Mouse (Mus musculus) adrenal gland, postnatal 0 days (tissue): ENCODE measurements around the gene Rinl. TPM values are rescaled to one million over a fixed set of nuclear protein-coding genes. Genes with fewer than 3 reads are reported as not detected.

Experiments used
- polyA plus RNA-seq: library from polyadenylated mRNA; unstranded; fragments of >200 nt; fragmentation: Nextera tagmentation; extraction: Ambion mirVana; gene quantifications from 2 replicates; pipeline ENCODE4 v1.2.1, GENCODE M21; 2015

Gene Rinl
- polyA plus RNA-seq = 3.0 and 5.3 TPM in 2 replicates

DNA sequence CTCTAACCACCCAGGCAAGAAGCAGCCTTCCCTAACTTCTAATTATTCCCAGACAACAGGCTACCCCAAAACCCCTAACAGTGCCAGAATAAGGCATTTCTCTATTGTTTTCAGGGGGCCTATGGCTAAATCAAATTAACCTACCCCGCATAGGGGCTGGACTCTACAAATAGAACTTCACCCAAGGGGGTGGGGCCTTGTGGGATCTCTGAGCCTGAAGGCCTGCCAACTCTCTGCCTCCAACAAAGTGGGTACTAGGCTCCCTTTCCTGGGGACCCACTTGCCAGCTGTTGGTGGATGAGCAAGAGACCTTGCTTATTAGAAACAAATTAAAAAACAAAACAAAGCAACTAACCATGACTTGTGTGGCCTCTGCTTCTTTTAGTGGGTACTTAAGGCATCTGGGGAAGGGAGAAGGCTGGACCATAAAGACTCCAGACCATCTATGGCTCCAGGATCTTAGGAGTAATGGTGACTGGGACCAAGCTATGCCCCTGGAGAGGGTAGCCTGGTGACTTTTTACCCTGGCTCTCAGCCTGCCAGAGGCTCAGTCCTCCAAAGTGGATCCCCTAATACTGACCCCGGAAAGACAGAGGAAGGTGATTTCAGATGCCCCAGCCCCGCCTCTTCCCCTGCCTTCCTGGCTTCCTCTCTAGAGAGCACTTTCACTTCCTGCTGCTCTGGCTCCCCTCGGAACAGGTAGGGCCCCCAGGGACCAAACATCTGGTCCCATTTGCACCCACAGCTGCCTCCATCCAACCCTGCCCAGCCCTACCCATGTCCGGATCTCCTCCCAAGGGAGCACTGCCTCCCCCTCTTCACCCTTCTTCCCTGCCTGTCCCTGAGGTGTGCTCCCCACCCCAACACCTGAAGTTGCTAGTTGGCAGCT, at the start of gene Rinl:
Gene Rinl, plus strand, starts transcription at position 663 of the 889 bp plus-strand sequence.

DNA sequence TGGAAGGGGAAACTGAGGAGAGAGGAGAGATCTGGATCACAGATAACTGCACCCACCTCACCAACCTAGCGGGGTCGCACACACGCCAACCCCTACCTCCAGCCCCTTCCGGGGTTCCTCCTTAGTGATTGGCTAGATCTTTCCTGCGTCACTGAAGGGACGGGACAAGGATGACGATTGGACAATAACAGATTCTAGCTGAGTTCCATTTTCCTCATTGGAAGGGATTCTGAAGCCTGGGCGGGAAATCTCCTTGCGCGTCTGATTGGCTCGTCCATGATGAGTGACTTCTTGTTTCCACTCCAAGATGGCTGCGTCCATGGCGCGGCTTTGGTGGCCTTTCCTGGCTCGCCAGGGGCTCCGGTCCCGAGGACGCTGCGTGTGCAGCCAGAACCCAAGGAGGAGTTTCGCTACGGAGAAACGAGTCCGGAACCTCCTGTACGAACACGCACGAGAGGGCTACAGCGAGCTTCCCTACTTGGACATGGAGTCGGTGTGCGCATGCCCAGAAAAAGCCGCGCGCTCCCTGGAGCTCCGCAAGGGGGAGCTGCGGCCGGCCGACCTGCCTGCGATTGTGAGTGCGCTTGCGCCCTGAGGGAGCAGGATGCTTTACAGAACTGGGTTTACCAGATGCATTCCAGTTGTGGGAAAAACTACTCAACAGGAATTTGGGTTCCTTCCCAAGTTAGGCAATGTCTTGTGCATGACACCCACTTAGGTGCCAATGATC, 46.9 kb upstream of the Rinl start, which contains the start of the genes Mrps12 and Sars2:
Gene Mrps12, minus strand, starts transcription at position 112 of the 730 bp plus-strand sequence.
Gene Sars2, plus strand, starts transcription at position 284 of the 730 bp plus-strand sequence.

DNA sequence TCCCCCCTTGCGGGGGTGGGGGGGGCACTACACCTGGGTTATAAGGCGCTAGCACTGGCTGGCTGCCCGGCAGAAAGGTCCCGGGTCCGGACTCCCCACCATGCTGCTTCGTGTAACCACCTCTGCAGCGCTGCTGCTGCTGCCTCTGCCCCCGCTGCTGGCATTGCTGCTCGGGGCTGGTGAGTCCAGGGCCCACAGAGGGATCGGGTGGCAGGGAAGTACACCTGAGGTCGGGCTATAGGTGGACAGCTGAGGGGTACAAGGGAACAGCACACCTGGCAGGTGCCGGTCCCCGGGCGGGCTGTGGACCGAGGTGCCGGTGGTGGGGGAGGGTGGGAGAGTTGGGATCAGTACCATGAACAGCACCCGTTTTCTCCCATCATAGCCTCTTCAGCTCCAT, 32.7 kb upstream of the Rinl start, which contains the start of gene Ccer2:
Gene Ccer2, plus strand, starts transcription at position 96 of the 400 bp plus-strand sequence.

DNA sequence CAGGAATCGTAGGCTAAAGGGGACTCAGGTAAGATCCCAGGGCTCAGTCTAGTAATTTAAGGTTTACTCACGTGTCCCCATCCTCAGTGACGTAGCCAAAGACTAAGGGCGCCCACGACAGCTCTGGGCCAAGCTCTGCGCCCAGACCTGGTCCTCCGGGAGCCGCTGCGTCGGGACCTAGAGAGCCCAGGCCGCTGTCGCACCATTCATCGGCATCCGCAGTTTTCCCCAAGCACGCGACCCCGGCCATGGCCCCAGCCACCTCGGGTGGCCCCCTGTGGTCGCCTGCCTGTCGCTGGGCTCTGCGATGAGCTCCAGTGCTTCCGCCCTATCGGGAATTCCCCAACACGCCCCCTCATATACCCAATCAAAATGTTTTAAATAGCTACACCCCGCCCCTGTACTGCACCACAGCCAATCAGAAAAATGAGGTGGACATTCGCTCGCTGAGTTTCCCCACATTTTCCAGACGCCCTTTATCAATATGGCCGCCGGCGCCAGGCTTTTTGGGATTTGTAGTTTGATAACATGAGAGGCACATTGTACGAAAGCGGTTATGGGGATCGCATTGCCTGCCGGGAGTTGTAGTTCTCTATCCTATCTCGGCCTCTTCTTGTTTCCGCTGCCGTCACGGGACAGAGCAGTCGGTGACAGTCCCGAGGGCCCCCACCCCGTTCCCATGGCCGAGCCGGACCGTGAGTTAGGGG, 22.4 kb upstream of the Rinl start, which contains the start of gene Sirt2:
Gene Sirt2, plus strand, starts transcription at position 563 of the 707 bp plus-strand sequence.

DNA sequence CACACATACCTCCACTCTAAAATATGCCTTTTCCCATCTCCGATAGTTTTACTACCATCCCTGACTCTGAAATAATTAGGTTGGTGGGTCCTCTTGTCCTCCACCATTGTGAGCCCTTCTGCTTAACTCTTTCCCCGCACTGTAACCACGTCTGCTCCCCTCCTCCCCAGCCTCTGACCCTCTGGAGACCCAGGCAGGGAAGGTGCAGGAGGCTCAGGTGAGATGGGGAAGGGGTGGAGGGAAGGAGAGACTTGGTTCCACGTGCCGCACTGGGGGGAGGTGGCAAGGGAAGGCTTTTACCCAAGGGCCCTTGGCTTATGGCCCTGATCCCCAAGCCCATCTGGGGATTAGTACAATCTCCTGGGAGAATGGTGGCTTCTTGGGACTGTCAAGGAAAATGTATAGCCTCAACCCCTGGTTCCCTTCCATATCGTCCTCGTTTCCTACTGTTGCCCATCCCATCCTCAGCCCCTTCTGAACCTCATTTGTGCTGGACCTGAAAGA, 21.3 kb upstream of the Rinl start, which contains the start of gene Nfkbib:
Gene Nfkbib, minus strand, starts transcription at position 51 of the 504 bp plus-strand sequence.

DNA sequence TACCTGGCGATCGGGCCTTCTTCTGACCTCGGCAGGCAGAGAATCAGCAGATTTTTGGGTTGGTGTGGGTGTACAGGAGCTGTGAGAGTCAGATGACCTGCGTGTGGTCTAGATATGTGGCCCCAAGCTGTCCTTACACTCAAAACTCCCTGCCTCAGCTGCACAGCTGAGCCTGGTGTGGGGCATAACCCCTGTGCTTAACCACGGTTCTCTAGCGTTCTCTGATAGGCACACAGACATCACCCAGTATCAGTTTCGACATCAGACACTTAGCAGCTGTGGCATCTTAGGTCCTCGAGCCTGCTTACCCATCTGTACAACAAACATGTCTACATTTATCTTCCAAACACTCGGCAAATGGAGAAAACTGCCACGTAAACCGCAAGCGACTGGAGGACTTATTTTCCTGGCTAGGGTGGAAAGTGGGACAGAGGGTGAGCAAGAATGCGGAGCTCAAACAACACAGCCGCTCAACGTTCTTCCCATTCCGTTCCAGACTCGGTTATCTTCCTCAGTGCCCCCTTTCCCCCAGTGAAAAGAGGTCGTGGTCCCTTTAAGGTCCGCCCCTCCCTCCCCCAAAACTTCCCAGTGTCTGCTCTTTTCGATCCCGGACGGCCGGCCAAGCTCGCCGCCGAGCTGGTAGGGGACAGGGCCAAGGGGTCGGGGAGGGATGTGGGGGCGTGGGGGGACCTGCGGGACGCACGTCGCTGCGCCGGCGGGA, 19.6 kb downstream of the Rinl start, which contains the start of gene Hnrnpl:
Gene Hnrnpl, plus strand, starts transcription at position 321 of the 721 bp plus-strand sequence.

DNA sequence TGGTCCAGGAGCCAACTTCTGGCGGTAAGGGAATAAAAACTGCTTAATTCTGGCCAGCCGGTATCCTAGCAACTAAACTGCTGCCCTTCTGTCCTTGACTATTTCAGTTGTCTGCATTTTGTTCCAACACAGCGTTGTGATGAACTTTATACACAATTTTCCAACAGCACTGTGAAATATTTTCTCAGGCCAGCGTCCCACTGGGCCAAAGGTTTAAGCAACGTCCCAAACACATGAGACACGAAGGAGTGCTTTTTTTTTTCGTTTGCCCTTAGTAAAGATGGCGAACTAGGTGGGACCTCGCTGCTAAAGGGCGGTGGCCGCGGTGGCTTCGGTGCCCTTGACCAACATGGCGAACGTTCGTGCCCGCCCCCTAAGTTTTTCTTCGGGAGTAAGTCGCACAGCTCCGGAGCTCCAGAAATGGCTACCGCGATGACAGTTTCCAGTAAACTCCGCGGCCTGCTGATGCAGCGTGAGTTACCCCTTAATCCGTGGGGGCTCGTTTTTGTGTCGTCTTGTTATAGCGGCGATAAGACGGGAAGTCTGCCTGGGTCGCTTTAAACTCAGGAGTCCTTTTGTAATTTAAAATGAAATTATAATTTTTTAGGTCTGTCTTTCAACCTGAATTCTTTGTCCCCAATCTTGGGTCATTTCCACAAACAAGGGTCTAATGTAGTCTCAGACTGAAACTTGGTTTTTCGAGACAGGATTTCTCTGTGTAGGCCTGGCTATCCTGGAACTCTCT, 36.3 kb downstream of the Rinl start, which contains the start of gene Ech1:
Gene Ech1, plus strand, starts transcription at position 277 of the 745 bp plus-strand sequence.

DNA sequence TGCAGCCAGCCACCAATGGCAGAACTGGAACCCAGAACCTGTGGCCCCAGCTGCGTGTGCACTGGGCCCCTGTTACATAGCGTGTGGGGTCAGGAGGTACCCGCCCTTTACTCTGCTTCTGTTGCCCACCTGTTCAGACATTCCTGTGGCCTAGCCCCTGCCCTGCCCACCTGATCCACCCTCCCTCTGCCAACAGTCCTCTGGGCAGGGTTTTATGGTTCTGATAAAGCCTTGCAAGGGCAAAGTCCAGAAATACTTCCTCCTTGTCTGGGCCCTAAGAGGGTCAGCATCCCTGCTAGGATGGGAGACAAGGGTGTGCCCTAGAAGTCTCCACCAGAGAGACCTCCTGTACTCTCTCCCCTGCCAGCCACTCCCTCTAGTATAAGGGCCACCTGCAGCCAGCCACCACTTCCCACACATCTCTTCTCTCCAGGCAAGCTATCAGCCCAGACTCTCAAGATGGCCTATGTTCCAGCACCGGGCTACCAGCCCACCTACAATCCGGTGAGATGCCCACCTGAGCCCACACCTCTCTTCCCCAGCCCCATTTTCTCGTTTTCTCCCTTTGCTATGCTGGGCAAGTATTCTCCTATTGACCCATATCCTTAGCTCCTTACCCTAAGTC, 45.1 kb downstream of the Rinl start, which contains the start of gene Lgals4:
Gene Lgals4, plus strand, starts transcription at position 132 of the 625 bp plus-strand sequence.

Other genes with a start within 250 kb of the Rinl start
- 0.26 and 0.57 TPM in 2 replicates for gene Sycn, start 248.1 kb upstream of the Rinl start, polyA plus RNA-seq
- 0.13 TPM in 1 of 2 replicates, not detected in the other for gene Nccrp1, start 241.7 kb upstream of the Rinl start, polyA plus RNA-seq
- gene Samd4b, start 190.8 kb upstream of the Rinl start, polyA plus RNA-seq = 17.9 and 20.9 TPM in 2 replicates
- gene Pak4, start 190.8 kb upstream of the Rinl start, polyA plus RNA-seq = 12.7 and 20.0 TPM in 2 replicates
- 0.17 TPM in 1 of 2 replicates, not detected in the other for gene Acp7, start 157.6 kb upstream of the Rinl start, polyA plus RNA-seq
- 3.2 and 5.1 TPM in 2 replicates for gene Fbxo27, start 96.1 kb upstream of the Rinl start, polyA plus RNA-seq
- gene Fbxo17, start 72.2 kb upstream of the Rinl start, polyA plus RNA-seq = 6.4 and 12.2 TPM in 2 replicates
- 130 and 197 TPM in 2 replicates for gene Mrps12, start 47.1 kb upstream of the Rinl start, polyA plus RNA-seq
- 7.9 and 19.9 TPM in 2 replicates for gene Sars2, start 47.0 kb upstream of the Rinl start, polyA plus RNA-seq
- gene Ccer2, start 32.8 kb upstream of the Rinl start, polyA plus RNA-seq = not detected in 2 replicates
- gene Sirt2, start 22.2 kb upstream of the Rinl start, polyA plus RNA-seq = 46.5 and 52.2 TPM in 2 replicates
- 30.7 and 43.9 TPM in 2 replicates for gene Nfkbib, start 21.5 kb upstream of the Rinl start, polyA plus RNA-seq
- 156 and 183 TPM in 2 replicates for gene Hnrnpl, start 19.6 kb downstream of the Rinl start, polyA plus RNA-seq
- gene Ech1, start 36.2 kb downstream of the Rinl start, polyA plus RNA-seq = 541 and 544 TPM in 2 replicates
- gene Lgals4, start 44.9 kb downstream of the Rinl start, polyA plus RNA-seq = 18.2 and 18.7 TPM in 2 replicates
- 9.4 and 14.7 TPM in 2 replicates for gene Lgals7, start 74.9 kb downstream of the Rinl start, polyA plus RNA-seq
- 0.46 TPM in 1 of 2 replicates, not detected in the other for gene Capn12, start 92.5 kb downstream of the Rinl start, polyA plus RNA-seq
- 121 and 144 TPM in 2 replicates for gene Actn4, start 173.4 kb downstream of the Rinl start, polyA plus RNA-seq
- gene Eif3k, start 192.9 kb downstream of the Rinl start, polyA plus RNA-seq = 348 and 365 TPM in 2 replicates
- gene Map4k1, start 193.1 kb downstream of the Rinl start, polyA plus RNA-seq = 2.1 and 8.1 TPM in 2 replicates